Mouse (Mus musculus) bone marrow macrophage, adult 2 months (primary cell): Measurements from ENCODE around the gene Macrod2.

Source experiments
- CTCF ChIP-seq: IDR thresholded peaks from 2 replicates; pipeline ENCODE4 v1.5.1; 2012; ENCODE audit warnings: low read depth, mild to moderate bottlenecking, low read length, moderate library complexity
- POLR2A ChIP-seq: IDR thresholded peaks from 2 replicates; pipeline ENCODE4 v1.6.1; 2012; ENCODE audit warnings: mild to moderate bottlenecking, low read depth, low read length, borderline replicate concordance

- TF ChIP-seq CTCF, result no peak
- TF ChIP-seq POLR2A, result no peak
These were observed 884.1 kb downstream of the Macrod2 start for GRCm38 (mm10) chr2:141279130-141279698.
